Mouse (Mus musculus): ENCODE data around the gene Specc1.

Gene Specc1

GRCm38 (mm10) chr11:62243871-62244270, 287.3 kb downstream of the Specc1 start:
- DNase-seq (ENCODE audit: low read depth, low spot score), result no peak

- no peak for DNase-seq (ENCODE audit: low read depth, low spot score)
Observed at GRCm38 (mm10) chr11:62244471-62244870, 287.9 kb downstream of the Specc1 start.

GRCm38 (mm10) chr11:62247759-62248400, 291.3 kb downstream of the Specc1 start:
- DNase-seq (ENCODE audit: low read depth, low spot score), result no peak

- DNase-seq (ENCODE audit: low read depth, low spot score), result peak; percentile 45
Observed at GRCm38 (mm10) chr11:62248401-62249244, 292.1 kb downstream of the Specc1 start, which contains the start of gene Adora2b. Gene Adora2b (plus strand): TSS chr11:62248984.

GRCm38 (mm10) chr11:62249266-62250037, 292.9 kb downstream of the Specc1 start:
- DNase-seq (ENCODE audit: low read depth, low spot score), result no peak

- no peak for DNase-seq (ENCODE audit: low read depth, low spot score)
Observed at GRCm38 (mm10) chr11:62251047-62251446, 294.5 kb downstream of the Specc1 start.

GRCm38 (mm10) chr11:62253380-62253779, 296.8 kb downstream of the Specc1 start:
- DNase-seq (ENCODE audit: low read depth, low spot score), result no peak

- no peak for DNase-seq (ENCODE audit: low read depth, low spot score)
Observed at GRCm38 (mm10) chr11:62259214-62259613, 302.7 kb downstream of the Specc1 start.

- no peak for DNase-seq (ENCODE audit: low read depth, low spot score)
Observed at GRCm38 (mm10) chr11:62263599-62263998, 307.0 kb downstream of the Specc1 start.

- no peak for DNase-seq (ENCODE audit: low read depth, low spot score)
Observed at GRCm38 (mm10) chr11:62264018-62264417, 307.5 kb downstream of the Specc1 start.

- no peak for DNase-seq (ENCODE audit: low read depth, low spot score)
Observed at GRCm38 (mm10) chr11:62265642-62266041, 309.1 kb downstream of the Specc1 start.

- no peak for DNase-seq (ENCODE audit: low read depth, low spot score)
Observed at GRCm38 (mm10) chr11:62266466-62267214, 310.1 kb downstream of the Specc1 start.

- no peak for DNase-seq (ENCODE audit: low read depth, low spot score)
Observed at GRCm38 (mm10) chr11:62268381-62268780, 311.8 kb downstream of the Specc1 start.

GRCm38 (mm10) chr11:62269097-62269496, 312.5 kb downstream of the Specc1 start:
- DNase-seq (ENCODE audit: low read depth, low spot score), result no peak

- DNase-seq (ENCODE audit: low read depth, low spot score), result no peak
Observed at GRCm38 (mm10) chr11:62270851-62271250, 314.3 kb downstream of the Specc1 start.

Measured in retina, postnatal 7 days (tissue).